Mouse (Mus musculus) neural tube, embryonic 12.5 days (tissue): ENCODE measurements around the gene Umodl1. TPM values are rescaled to one million over a fixed set of nuclear protein-coding genes. Genes with fewer than 3 reads are reported as not detected.
A peak's percentile ranks its signal among the peaks of the same experiment; 100 is the strongest.

Experiments used
- ATAC-seq: fragments of 200-750 bp; cut with Nextera tagmentation; 2 replicates; pipeline ENCODE4 v1.8.0; 2017; ENCODE audit warnings: low read depth, mild to moderate bottlenecking, moderate TSS enrichment, moderate library complexity; ENCODE audit not compliant: low FRiP score
- H3K27ac ChIP-seq: fragments of 300-500 bp; sonication (generic); 2 replicates; pipeline ENCODE4 v1.5.1; 2016
- H3K27me3 ChIP-seq: fragments of 300-500 bp; sonication (generic); replicated peaks from 2 replicates; pipeline ENCODE4 v1.6.1; 2016; ENCODE audit warnings: mild to moderate bottlenecking
- H3K36me3 ChIP-seq: fragments of 300-500 bp; sonication (generic); 2 replicates; pipeline ENCODE4 v1.6.1; 2016; ENCODE audit warnings: mild to moderate bottlenecking
- H3K4me1 ChIP-seq: fragments of 300-500 bp; sonication (generic); 2 replicates; pipeline ENCODE4 v1.6.1; 2016
- H3K4me2 ChIP-seq: fragments of 300-500 bp; sonication (generic); replicated peaks from 2 replicates; pipeline ENCODE4 v1.6.1; 2016; ENCODE audit warnings: mild to moderate bottlenecking
- H3K4me3 ChIP-seq: fragments of 300-500 bp; sonication (generic); 2 replicates; pipeline ENCODE4 v1.5.1; 2016
- H3K9ac ChIP-seq: fragments of 300-500 bp; sonication (generic); 2 replicates; pipeline ENCODE4 v1.6.1; 2016; ENCODE audit warnings: mild to moderate bottlenecking
- H3K9me3 ChIP-seq: fragments of 300-500 bp; sonication (generic); 2 replicates; pipeline ENCODE4 v1.6.1; 2016; ENCODE audit warnings: mild to moderate bottlenecking
- whole genome bisulfite sequencing: fragments of 180-500 bp; shearing (Covaris S2); methylation state at CpG from one replicate; pipeline ENCODE4 v1.1.7; 2016; 5-methylcytosine and 5-hydroxymethylcytosine counted together
- polyA plus RNA-seq: library from polyadenylated mRNA; unstranded; fragments of >200 nt; fragmentation: Nextera tagmentation; extraction: Ambion mirVana; gene quantifications from 2 replicates; pipeline ENCODE4 v1.2.1, GENCODE M21; 2016

Gene Umodl1
- polyA plus RNA-seq = not detected in 2 replicates

GRCm38 (mm10) chr17:30954340-30954739 lies at the start of gene Umodl1:
Umodl1 (plus strand) TSS chr17:30954640.
- no peak within 1 kb of the TSS for H3K9ac ChIP-seq
- peaks cover 6% of the 10 kb centered on the region; the same call in 1 of the 2 replicates for H3K4me1 ChIP-seq
- ATAC-seq = no peak
- no peak within 1 kb of the TSS for H3K4me2 ChIP-seq
- no peak within 1 kb of the TSS for H3K4me3 ChIP-seq
- H3K27ac ChIP-seq = no peak within 1 kb of the TSS
- H3K36me3 ChIP-seq = no peaks in the 10 kb centered on the region
- H3K9me3 ChIP-seq = no peaks in the 10 kb centered on the region; the same call in 1 of the 2 replicates
- no peaks in the 10 kb centered on the region for H3K27me3 ChIP-seq
- 45% methylated on average over 10 of the region's 10 CpGs for WGBS

GRCm38 (mm10) chr17:30907577-30907976 lies 46.9 kb upstream of the Umodl1 start:
- 65% methylated on average over 4 of the region's 4 CpGs for WGBS

GRCm38 (mm10) chr17:30910866-30911731 lies 43.3 kb upstream of the Umodl1 start:
- peak; percentile 74 for ATAC-seq
- Histone ChIP-seq H3K27ac (no peak overlapping the region), H3K4me1 (peaks cover 7% of the 10 kb centered on the region; the same call in 1 of the 2 replicates), H3K9me3 (no peaks in the 10 kb centered on the region), H3K9ac (no peak overlapping the region), H3K27me3 (no peaks in the 10 kb centered on the region; the same call in 1 of the 2 replicates), H3K36me3 (no peaks in the 10 kb centered on the region), H3K4me2 (peak overlapping the region; percentile 40), H3K4me3 (no peak overlapping the region)
- whole genome bisulfite sequencing = 50% methylated on average over 27 of the region's 27 CpGs

More at GRCm38 (mm10) chr17:30907577-30907976, 46.9 kb upstream of the Umodl1 start:
- Histone ChIP-seq H3K4me2 (no peak overlapping the region), H3K9ac (no peak overlapping the region), H3K4me3 (no peak overlapping the region), H3K27ac (no peak overlapping the region), H3K36me3 (no peaks in the 10 kb centered on the region), H3K27me3 (peaks cover 5% of the 10 kb centered on the region), H3K9me3 (no peaks in the 10 kb centered on the region), H3K4me1 (peaks cover 7% of the 10 kb centered on the region; the same call in 1 of the 2 replicates)
- no peak for ATAC-seq

- Histone ChIP-seq H3K27ac (no peak overlapping the region), H3K27me3 (no peaks in the 10 kb centered on the region; the same call in 1 of the 2 replicates), H3K4me2 (peak overlapping the region; percentile 40), H3K9me3 (no peaks in the 10 kb centered on the region), H3K4me3 (no peak overlapping the region), H3K36me3 (no peaks in the 10 kb centered on the region), H3K4me1 (peaks cover 7% of the 10 kb centered on the region; the same call in 1 of the 2 replicates), H3K9ac (no peak overlapping the region)
- whole genome bisulfite sequencing = 16% methylated on average over 8 of the region's 8 CpGs
- peak; percentile 29; the same call in 1 of the 2 replicates for ATAC-seq
Measured at GRCm38 (mm10) chr17:30911732-30912088, 42.7 kb upstream of the Umodl1 start.

- Histone ChIP-seq H3K27ac (no peak overlapping the region), H3K4me2 (no peak overlapping the region), H3K9me3 (no peaks in the 10 kb centered on the region), H3K36me3 (no peaks in the 10 kb centered on the region), H3K9ac (no peak overlapping the region), H3K27me3 (no peaks in the 10 kb centered on the region; the same call in 1 of the 2 replicates), H3K4me1 (peaks cover 7% of the 10 kb centered on the region; the same call in 1 of the 2 replicates), H3K4me3 (no peak overlapping the region)
- ATAC-seq = no peak
- 61% methylated on average over 5 of the region's 5 CpGs for WGBS
Measured at GRCm38 (mm10) chr17:30912536-30912935, 41.9 kb upstream of the Umodl1 start.

- H3K9ac ChIP-seq = no peak overlapping the region
- no peak overlapping the region for H3K27ac ChIP-seq
- no peak overlapping the region for H3K4me2 ChIP-seq
- no peaks in the 10 kb centered on the region for H3K9me3 ChIP-seq
- no peaks in the 10 kb centered on the region for H3K36me3 ChIP-seq
- peaks cover 7% of the 10 kb centered on the region; the same call in 1 of the 2 replicates for H3K4me1 ChIP-seq
- H3K27me3 ChIP-seq = no peaks in the 10 kb centered on the region; the same call in 1 of the 2 replicates
- no peak for ATAC-seq
- H3K4me3 ChIP-seq = no peak overlapping the region
Measured at GRCm38 (mm10) chr17:30914264-30914663, 40.2 kb upstream of the Umodl1 start.

GRCm38 (mm10) chr17:30923566-30923965 lies 30.9 kb upstream of the Umodl1 start:
- Histone ChIP-seq H3K9me3 (no peaks in the 10 kb centered on the region), H3K27me3 (no peaks in the 10 kb centered on the region), H3K4me1 (no peaks in the 10 kb centered on the region), H3K9ac (no peak overlapping the region), H3K4me2 (no peak overlapping the region), H3K4me3 (no peak overlapping the region), H3K36me3 (no peaks in the 10 kb centered on the region), H3K27ac (no peak overlapping the region)
- ATAC-seq = no peak
- WGBS = 72% methylated on average over 4 of the region's 4 CpGs

- no peak overlapping the region for H3K4me2 ChIP-seq
- ATAC-seq = no peak
- no peaks in the 10 kb centered on the region for H3K9me3 ChIP-seq
- no peaks in the 10 kb centered on the region for H3K27me3 ChIP-seq
- no peak overlapping the region for H3K9ac ChIP-seq
- no peak overlapping the region for H3K4me3 ChIP-seq
- H3K4me1 ChIP-seq = no peaks in the 10 kb centered on the region
- no peak overlapping the region for H3K27ac ChIP-seq
- WGBS = 75% methylated on average over 7 of the region's 7 CpGs
- H3K36me3 ChIP-seq = no peaks in the 10 kb centered on the region
Measured at GRCm38 (mm10) chr17:30930827-30931226, 23.6 kb upstream of the Umodl1 start.

- Histone ChIP-seq H3K4me3 (no peak overlapping the region), H3K9ac (no peak overlapping the region), H3K4me2 (no peak overlapping the region), H3K9me3 (no peaks in the 10 kb centered on the region), H3K4me1 (peaks cover 7% of the 10 kb centered on the region), H3K27ac (no peak overlapping the region), H3K36me3 (no peaks in the 10 kb centered on the region), H3K27me3 (no peaks in the 10 kb centered on the region)
- 65% methylated on average over 5 of the region's 5 CpGs for WGBS
- ATAC-seq = no peak
Measured at GRCm38 (mm10) chr17:30932836-30933235, 21.6 kb upstream of the Umodl1 start.

GRCm38 (mm10) chr17:30935301-30935700 lies 19.1 kb upstream of the Umodl1 start:
- WGBS = 52% methylated on average over 5 of the region's 5 CpGs
- Histone ChIP-seq H3K36me3 (no peaks in the 10 kb centered on the region), H3K4me1 (peaks cover 7% of the 10 kb centered on the region), H3K27me3 (no peaks in the 10 kb centered on the region), H3K9ac (no peak overlapping the region), H3K4me2 (no peak overlapping the region), H3K9me3 (no peaks in the 10 kb centered on the region), H3K4me3 (no peak overlapping the region), H3K27ac (no peak overlapping the region)
- no peak for ATAC-seq

GRCm38 (mm10) chr17:30938554-30938953 lies 15.9 kb upstream of the Umodl1 start:
- Histone ChIP-seq H3K4me1 (peaks cover 7% of the 10 kb centered on the region), H3K27ac (no peak overlapping the region), H3K27me3 (no peaks in the 10 kb centered on the region), H3K9me3 (no peaks in the 10 kb centered on the region), H3K36me3 (no peaks in the 10 kb centered on the region), H3K4me2 (no peak overlapping the region), H3K9ac (no peak overlapping the region), H3K4me3 (no peak overlapping the region)
- no peak for ATAC-seq
- WGBS = 52% methylated on average over 9 of the region's 9 CpGs

GRCm38 (mm10) chr17:30948382-30948781 lies 6.1 kb upstream of the Umodl1 start:
- H3K36me3 ChIP-seq = no peaks in the 10 kb centered on the region
- WGBS = 59% methylated on average over 1 of the region's 1 CpGs
- no peak overlapping the region for H3K4me2 ChIP-seq
- H3K4me1 ChIP-seq = no peaks in the 10 kb centered on the region
- no peak overlapping the region for H3K27ac ChIP-seq
- no peak overlapping the region for H3K4me3 ChIP-seq
- H3K9me3 ChIP-seq = no peaks in the 10 kb centered on the region
- no peaks in the 10 kb centered on the region for H3K27me3 ChIP-seq
- no peak overlapping the region for H3K9ac ChIP-seq
- no peak for ATAC-seq
